Mouse (Mus musculus) stomach, postnatal 0 days (tissue): ENCODE results near the gene Syn2.

Experiments
- CTCF ChIP-seq: IDR thresholded peaks from 2 replicates; pipeline ENCODE4 v1.5.1; 2016; ENCODE audit warnings: antibody characterized with exemption, low read depth, mild to moderate bottlenecking, moderate library complexity
- EP300 ChIP-seq: optimal IDR thresholded peaks from 2 replicates; pipeline ENCODE3; 2016; ENCODE audit warnings: antibody characterized with exemption

DNA sequence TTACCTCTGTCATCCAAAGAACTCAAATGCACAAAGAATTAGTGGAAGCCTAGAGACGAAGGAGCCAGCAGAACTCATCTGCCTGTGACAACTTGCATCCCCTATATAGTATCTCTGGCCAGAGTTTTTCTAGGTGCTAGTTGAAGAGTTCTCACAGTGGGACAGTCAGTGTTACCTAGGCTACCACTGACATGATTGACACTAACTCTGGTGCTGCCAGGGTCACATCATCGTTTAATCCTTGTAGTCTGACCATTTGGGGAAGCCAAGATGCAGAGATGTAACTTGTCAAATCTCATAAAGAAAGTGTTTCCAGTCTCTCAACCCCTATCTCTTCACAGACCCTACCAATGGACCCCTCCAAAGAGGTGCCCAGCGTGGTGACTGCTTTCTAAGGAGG, 136.6 kb downstream of the Syn2 start:
- TF ChIP-seq CTCF (no peak), EP300 (no peak)
